ENCODE assay signal across 17 mouse cellular contexts in genomic region chr19:55421816-55422215, GRCm38 (mm10).
DNase-seq lines count a peak whose midpoint lies in the region; ATAC-seq lines count a peak whose summit lies in the region.
"Had no signal": no experiment of that assay in that cellular context is flagged by ENCODE, and none has a peak within 500 bp of the region (broad histone marks: within the 10 kb centered on the region; RNA-seq: fewer than 3 reads in every experiment).

No protein-coding gene starts in this region.

- ATAC-seq in midbrain, embryonic 14.5 days (ENCODE audit: low FRiP score, low TSS enrichment) = no peak
- ATAC-seq: intestine, embryonic 15.5 days had no signal

- no peaks in the 10 kb centered on the region for H3K27me3 ChIP-seq in midbrain, embryonic 10.5 days (ENCODE audit: low read depth, poor library complexity, severe bottlenecking)
- no peaks in the 10 kb centered on the region for H3K27me3 ChIP-seq in midbrain, embryonic 14.5 days (ENCODE audit: control insufficient read depth, insufficient read depth, low read length)
- H3K27me3 ChIP-seq: CH12.LX; intestine, embryonic 15.5 days; neural tube, embryonic 13.5 days had no signal

- no peak for DNase-seq in midbrain, embryonic 10.5 days (ENCODE audit: low spot score)
- no peak for DNase-seq in midbrain, embryonic 14.5 days
- DNase-seq in frontal cortex, adult 2 months (ENCODE audit: extremely low spot score in 1 of 2, low spot score in 1 of 2) = peak; percentile 72 to 81
- peak; percentile 59 to 71 for DNase-seq in left cerebral cortex, postnatal 14 days (ENCODE audit: low spot score in 2 of 2)
- peak; percentile 72 for DNase-seq in right cerebral cortex, postnatal 25 days
- DNase-seq in thymus, postnatal 10 days (ENCODE audit: low spot score in 2 of 2) = no peak
- no peak for DNase-seq in cerebellum, adult 9-10 months
- DNase-seq: cerebellum, adult 11-12 months; kidney, postnatal 36 days; lung, postnatal 14 days; retina, postnatal 1 day; thymus, adult 2 months had no signal

- peak overlapping the region; percentile 79 for H3K27ac ChIP-seq in midbrain, embryonic 10.5 days (replicated peaks)
- H3K27ac ChIP-seq in midbrain, embryonic 14.5 days (replicated peaks; ENCODE audit: low read depth, low read length) = no peak overlapping the region
- H3K27ac ChIP-seq: heart, embryonic 10.5 days; intestine, embryonic 15.5 days; liver, embryonic 14.5 days; neural tube, embryonic 13.5 days had no signal

- H3K4me1 ChIP-seq in midbrain, embryonic 10.5 days = peaks cover 38% of the 10 kb centered on the region
- peaks cover 10% of the 10 kb centered on the region; the same call in 1 of the 2 replicates for H3K4me1 ChIP-seq in midbrain, embryonic 14.5 days (ENCODE audit: control insufficient read depth, insufficient read depth, low read length)
- H3K4me1 ChIP-seq: intestine, embryonic 15.5 days had no signal

- no peak overlapping the region for H3K4me3 ChIP-seq in midbrain, embryonic 10.5 days
- no peak overlapping the region for H3K4me3 ChIP-seq in midbrain, embryonic 14.5 days (replicated peaks; ENCODE audit: low read depth, low read length)
- H3K4me3 ChIP-seq: heart, embryonic 10.5 days; intestine, embryonic 15.5 days; neural tube, embryonic 13.5 days had no signal

- no peak overlapping the region for H3K4me2 ChIP-seq in midbrain, embryonic 14.5 days (ENCODE audit: low read length)
- H3K4me2 ChIP-seq: intestine, embryonic 15.5 days; neural tube, embryonic 13.5 days had no signal

- 90% methylated on average over 5 of the region's 5 CpGs for WGBS in midbrain, embryonic 10.5 days
- WGBS in midbrain, embryonic 14.5 days = 82% methylated on average over 5 of the region's 5 CpGs

- H3K36me3 ChIP-seq in midbrain, embryonic 10.5 days = no peaks in the 10 kb centered on the region
- no peaks in the 10 kb centered on the region for H3K36me3 ChIP-seq in midbrain, embryonic 14.5 days (ENCODE audit: control insufficient read depth, insufficient read depth, low read length)
- H3K36me3 ChIP-seq: intestine, embryonic 15.5 days; neural tube, embryonic 13.5 days had no signal

- intact Hi-C loops in left cerebral cortex, postnatal 14 days (cut with DNase I) = loop anchor here (5.0 kb wide), 1 partner anchor 60 kb away; no protein-coding TSS in a partner anchor

- H3K9me3 ChIP-seq in midbrain, embryonic 10.5 days (replicated peaks) = no peaks in the 10 kb centered on the region
- no peaks in the 10 kb centered on the region for H3K9me3 ChIP-seq in midbrain, embryonic 14.5 days (ENCODE audit: control insufficient read depth, low read length)
- H3K9me3 ChIP-seq: heart, embryonic 10.5 days; intestine, embryonic 15.5 days had no signal

- no peak overlapping the region for H3K9ac ChIP-seq in midbrain, embryonic 14.5 days (replicated peaks; ENCODE audit: low read length)
- H3K9ac ChIP-seq: intestine, embryonic 15.5 days; liver, embryonic 14.5 days; neural tube, embryonic 13.5 days had no signal

Comparison
In these comparisons a context has a peak if more than half of its experiments do, and no peak if none do; other contexts are left out.
1. DNase-seq: peak in frontal cortex, adult 2 months (2 of 2), left cerebral cortex, postnatal 14 days (2 of 2) and right cerebral cortex, postnatal 25 days (single experiment); none in midbrain, embryonic 10.5 days (single experiment), midbrain, embryonic 14.5 days (single experiment), thymus, postnatal 10 days (0 of 2) and cerebellum, adult 9-10 months (single experiment).